Mouse (Mus musculus) heart, adult 2 months (tissue): ENCODE measurements at regions not wholly inside any gene's neighbourhood (a gene's known extent, or its start where the extent isn't known, plus 50 kb on each side); places are given as distances from the start of the nearest gene placed in this dataset.

ENCODE experiments used
- DNase-seq, 2 experiments: peaks; one replicate each; pipeline ENCODE4 v3.0.0; 2021
- H3K27ac ChIP-seq: fragments of 200-600 bp; 2 replicates; pipeline ENCODE4 v1.8.1; 2022
- H3K27me3 ChIP-seq: fragments of 200-500 bp; 2 replicates; pipeline ENCODE4 v1.6.1; 2012; ENCODE audit warnings: mild to moderate bottlenecking, low read length, inconsistent platforms, mixed read lengths; ENCODE audit not compliant: control insufficient read depth, insufficient read depth
- H3K36me3 ChIP-seq: fragments of 200-500 bp; 2 replicates; pipeline ENCODE4 v1.6.1; 2012; ENCODE audit warnings: low read length, inconsistent platforms; ENCODE audit not compliant: control insufficient read depth, insufficient read depth
- H3K4me1 ChIP-seq: fragments of 200-500 bp; 2 replicates; pipeline ENCODE4 v1.6.1; 2011; ENCODE audit warnings: low read length; ENCODE audit not compliant: control insufficient read depth, insufficient read depth
- H3K4me3 ChIP-seq: fragments of 200-600 bp; 2 replicates; pipeline ENCODE4 v1.8.1; 2022
- H3K79me2 ChIP-seq: fragments of 200-500 bp; replicated peaks from 2 replicates; pipeline ENCODE4 v1.6.1; 2012; ENCODE audit warnings: mild to moderate bottlenecking, inconsistent platforms, low read length, moderate library complexity, mixed read lengths; ENCODE audit not compliant: control insufficient read depth, insufficient read depth
- H3K9ac ChIP-seq: fragments of 200-500 bp; 2 replicates; pipeline ENCODE4 v1.6.1; 2012; ENCODE audit warnings: low read depth, mild to moderate bottlenecking, control low read depth, inconsistent platforms, low read length, mixed read lengths
- CTCF ChIP-seq: fragments of 200-600 bp; IDR thresholded peaks from 2 replicates; pipeline ENCODE4 v1.8.1; 2022; ENCODE audit warnings: antibody characterized with exemption, mild to moderate bottlenecking, moderate library complexity
- EP300 ChIP-seq: fragments of 200-500 bp; IDR thresholded peaks from 2 replicates; pipeline ENCODE4 v1.6.1; 2011; ENCODE audit warnings: low read depth, low read length, control low read depth; ENCODE audit not compliant: insufficient read depth
- POLR2A ChIP-seq: fragments of 200-500 bp; IDR thresholded peaks from 2 replicates; pipeline ENCODE4 v1.6.1; 2011; ENCODE audit warnings: mild to moderate bottlenecking, low read depth, low read length, control low read depth; ENCODE audit not compliant: insufficient read depth
- WGBS: fragments of 180-500 bp; shearing (Covaris S2); methylation state at CpG from one replicate; pipeline ENCODE4 v1.1.7; 2018; 5-methylcytosine and 5-hydroxymethylcytosine counted together
- intact Hi-C: fragments of 180-260 bp; cut with DNase I; formaldehyde crosslinking; loops from one replicate; pipeline ENCODE4 v1.15.1; 2025

GRCm38 (mm10) chr2:18617520-18617919, 54.7 kb upstream of the Commd3 start:
- intact Hi-C loops, result no loop called here
- no peak for DNase-seq
- H3K79me2 ChIP-seq, result no peaks in the 10 kb centered on the region
- H3K9ac ChIP-seq, result no peak overlapping the region
- no peaks in the 10 kb centered on the region for H3K36me3 ChIP-seq
- 30% methylated on average over 5 of the region's 5 CpGs for WGBS
- H3K27ac ChIP-seq, result no peak overlapping the region
- no peaks in the 10 kb centered on the region for H3K4me1 ChIP-seq
- TF ChIP-seq POLR2A (no peak), EP300 (no peak), CTCF (no peak)
- no peak overlapping the region for H3K4me3 ChIP-seq
- H3K27me3 ChIP-seq, result no peaks in the 10 kb centered on the region

GRCm38 (mm10) chr2:18609868-18610185, 62.4 kb upstream of the Commd3 start:
- Histone ChIP-seq H3K36me3 (no peaks in the 10 kb centered on the region), H3K4me3 (peak overlapping the region; percentile 65), H3K4me1 (no peaks in the 10 kb centered on the region; the same call in 1 of the 2 replicates), H3K9ac (peak overlapping the region; percentile 78; the same call in 1 of the 2 replicates), H3K27me3 (peaks cover 1% of the 10 kb centered on the region; the same call in 1 of the 2 replicates), H3K27ac (no peak overlapping the region), H3K79me2 (no peaks in the 10 kb centered on the region)
- WGBS, result 40% methylated on average over 10 of the region's 10 CpGs
- no peak for TF ChIP-seq POLR2A
- no peak for TF ChIP-seq CTCF
- TF ChIP-seq EP300, result no peak
- DNase-seq, result no peak
- intact Hi-C loops, result loop anchor here (5.0 kb wide), 1 partner anchor 62 kb away; the partner anchor contains the start of gene Commd3

- DNase-seq, result peak in 1 of 2 experiments; percentile 16
- WGBS, result 3% methylated on average over 51 of the region's 51 CpGs
- Histone ChIP-seq H3K4me3 (peak overlapping the region; percentile 65), H3K9ac (peak overlapping the region; percentile 78), H3K79me2 (no peaks in the 10 kb centered on the region), H3K4me1 (no peaks in the 10 kb centered on the region; the same call in 1 of the 2 replicates), H3K36me3 (no peaks in the 10 kb centered on the region), H3K27me3 (peaks cover 1% of the 10 kb centered on the region; the same call in 1 of the 2 replicates), H3K27ac (peak overlapping the region; percentile 4)
- TF ChIP-seq EP300 (no peak), POLR2A (no peak), CTCF (no peak)
- intact Hi-C loops, result loop anchor here (5.0 kb wide), 1 partner anchor 63 kb away; the partner anchor contains the start of gene Commd3
Measured at GRCm38 (mm10) chr2:18609075-18609867, 62.9 kb upstream of the Commd3 start.

- H3K27ac ChIP-seq, result peak overlapping the region; percentile 4
- H3K36me3 ChIP-seq, result no peaks in the 10 kb centered on the region
- no peak for TF ChIP-seq CTCF
- TF ChIP-seq EP300, result no peak
- no peak for TF ChIP-seq POLR2A
- peak overlapping the region; percentile 78 for H3K9ac ChIP-seq
- H3K27me3 ChIP-seq, result peaks cover 1% of the 10 kb centered on the region; the same call in 1 of the 2 replicates
- DNase-seq, result peak; percentile 66 to 69
- H3K4me1 ChIP-seq, result no peaks in the 10 kb centered on the region; the same call in 1 of the 2 replicates
- H3K79me2 ChIP-seq, result no peaks in the 10 kb centered on the region
- WGBS, result 2% methylated on average over 29 of the region's 29 CpGs
- intact Hi-C loops, result loop anchor here (5.0 kb wide), 1 partner anchor 64 kb away; the partner anchor contains the start of gene Commd3
- H3K4me3 ChIP-seq, result peak overlapping the region; percentile 65
Measured at GRCm38 (mm10) chr2:18608260-18609074, 63.7 kb upstream of the Commd3 start.

- intact Hi-C loops, result loop anchor here (5.0 kb wide), 1 partner anchor 65 kb away; the partner anchor contains the start of gene Commd3
- Histone ChIP-seq H3K4me1 (no peaks in the 10 kb centered on the region; the same call in 1 of the 2 replicates), H3K27ac (peak overlapping the region; percentile 4), H3K79me2 (no peaks in the 10 kb centered on the region), H3K9ac (peak overlapping the region; percentile 78), H3K4me3 (peak overlapping the region; percentile 65), H3K36me3 (no peaks in the 10 kb centered on the region), H3K27me3 (peaks cover 1% of the 10 kb centered on the region; the same call in 1 of the 2 replicates)
- TF ChIP-seq POLR2A, result no peak
- TF ChIP-seq EP300, result no peak
- TF ChIP-seq CTCF, result no peak
- 7% methylated on average over 14 of the region's 14 CpGs for WGBS
- no peak for DNase-seq
Measured at GRCm38 (mm10) chr2:18607586-18608259, 64.5 kb upstream of the Commd3 start.
